Mouse (Mus musculus) sigmoid colon, adult 10 weeks (tissue): ENCODE measurements around the gene Scgb2b27. TPM values are rescaled to one million over a fixed set of nuclear protein-coding genes. Genes with fewer than 3 reads are reported as not detected.

ENCODE experiments used
- polyA plus RNA-seq: library from polyadenylated mRNA; stranded (reverse); fragments of 350-450 nt; fragmentation: Illumina TruSeq; extraction: RNeasy Lipid Tissue Mini Kit (QIAGEN cat#74804); gene quantifications from one replicate; pipeline ENCODE4 v1.2.3, GENCODE M21; 2014; ENCODE audit warnings: low read depth, low replicate concordance

Scgb2b27 gene
- not detected for polyA plus RNA-seq

GRCm38 (mm10) chr7:34013842-34014241 lies at the start of gene Scgb2b27:
TSS of gene Scgb2b27 (minus strand) at chr7:34013942.

GRCm38 (mm10) chr7:34021183-34021582 lies 7.4 kb upstream of the Scgb2b27 start, which contains the start of gene Scgb1b27:
TSS of gene Scgb1b27 (plus strand) at chr7:34021483.

Other genes with a start within 250 kb of the Scgb2b27 start
- not detected for gene Scgb2b26, start 68.9 kb downstream of the Scgb2b27 start, polyA plus RNA-seq
- not detected for gene Scgb1b27, start 7.5 kb upstream of the Scgb2b27 start, polyA plus RNA-seq
- gene Scgb1b30, start 81.5 kb upstream of the Scgb2b27 start, polyA plus RNA-seq: not detected
- 0.69 TPM for gene Wtip, start 119.3 kb upstream of the Scgb2b27 start, polyA plus RNA-seq
- 89.0 TPM for gene Uba2, start 155.7 kb upstream of the Scgb2b27 start, polyA plus RNA-seq
- gene Pdcd2l, start 182.7 kb upstream of the Scgb2b27 start, polyA plus RNA-seq: 4.1 TPM
- 39.6 TPM for gene Gpi1, start 216.4 kb upstream of the Scgb2b27 start, polyA plus RNA-seq
- gene Gm6096, start 237.1 kb upstream of the Scgb2b27 start, polyA plus RNA-seq: not detected